Mouse (Mus musculus): ENCODE results near the gene Ifngr2.

The Ifngr2 gene

DNA sequence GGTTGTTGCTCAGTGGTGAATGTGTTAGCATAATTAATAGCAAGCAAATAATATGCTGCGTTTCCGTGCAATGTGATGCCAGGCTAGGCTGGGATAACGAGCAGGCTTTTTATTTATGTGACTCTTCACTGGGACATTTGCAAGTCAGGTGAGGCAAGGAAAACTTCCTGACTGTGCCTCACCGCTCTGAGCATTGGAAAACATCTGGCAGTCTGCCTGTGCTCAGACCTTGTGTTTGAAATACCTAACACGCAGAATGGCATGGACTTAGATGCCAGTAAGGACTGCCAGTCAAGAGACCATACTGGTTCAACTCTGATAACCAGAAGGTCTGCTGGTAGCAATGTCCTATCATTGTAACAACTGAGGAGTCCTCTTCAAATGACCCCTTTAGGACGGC, 58.3 kb downstream of the Ifngr2 start:
- no peak for DNase-seq (ENCODE audit: low read depth, low spot score)

DNA sequence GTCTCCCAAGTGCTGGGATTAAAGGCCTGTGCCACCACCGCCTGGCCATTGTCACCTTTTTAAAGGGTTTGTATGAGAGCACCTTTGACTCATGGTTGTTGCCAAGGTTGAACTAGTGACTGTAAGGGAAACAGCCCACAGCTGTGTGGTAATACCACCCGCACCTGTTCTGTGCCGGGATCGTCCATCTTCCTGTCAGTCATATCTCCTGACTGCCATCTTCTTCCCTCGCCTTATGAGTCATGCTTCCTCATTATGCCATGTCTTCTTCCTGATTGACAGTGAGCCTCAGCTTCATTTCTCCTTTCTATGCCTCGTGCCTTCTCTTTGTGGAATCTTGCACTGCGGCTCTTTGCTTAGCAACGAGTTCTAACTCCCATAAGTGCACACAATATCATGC, 60.1 kb downstream of the Ifngr2 start:
- no peak for DNase-seq (ENCODE audit: low read depth, low spot score)

DNA sequence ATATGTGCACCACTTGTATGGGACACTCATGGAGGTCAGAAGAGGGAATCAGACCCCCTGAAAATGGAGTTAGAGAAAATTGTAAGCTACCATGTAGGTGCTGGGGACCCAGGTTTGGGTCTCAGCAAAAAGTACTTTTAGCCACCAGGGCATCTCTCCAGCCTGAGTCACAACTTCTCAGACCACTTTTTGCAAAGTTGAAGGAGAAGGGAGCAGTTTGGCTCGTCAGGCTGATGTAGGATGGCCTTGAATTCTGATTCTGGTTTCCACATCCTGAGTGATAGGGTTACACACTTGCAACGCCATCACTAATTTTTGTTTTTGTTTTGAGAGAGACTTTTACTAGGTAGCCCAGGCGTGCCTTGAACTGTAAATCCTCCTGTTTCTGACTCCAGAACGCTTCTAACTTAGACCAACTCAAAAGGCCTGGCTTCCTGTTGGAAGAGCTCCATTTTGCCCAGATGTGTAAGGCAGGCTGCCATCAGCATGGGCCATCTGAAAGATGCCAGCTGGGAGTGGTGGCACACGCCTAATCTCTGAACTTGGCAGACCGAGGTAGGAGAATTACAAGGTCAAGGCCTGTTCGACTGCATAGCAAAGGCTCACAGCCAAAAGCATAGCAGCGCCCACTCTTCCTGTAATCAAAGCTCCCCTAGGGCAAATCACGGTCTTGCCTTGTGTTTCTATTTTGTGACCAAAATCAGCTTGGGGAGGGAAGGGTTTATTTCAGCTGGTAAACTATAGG, 62.8 kb downstream of the Ifngr2 start:
- DNase-seq (ENCODE audit: low read depth, low spot score): no peak

DNA sequence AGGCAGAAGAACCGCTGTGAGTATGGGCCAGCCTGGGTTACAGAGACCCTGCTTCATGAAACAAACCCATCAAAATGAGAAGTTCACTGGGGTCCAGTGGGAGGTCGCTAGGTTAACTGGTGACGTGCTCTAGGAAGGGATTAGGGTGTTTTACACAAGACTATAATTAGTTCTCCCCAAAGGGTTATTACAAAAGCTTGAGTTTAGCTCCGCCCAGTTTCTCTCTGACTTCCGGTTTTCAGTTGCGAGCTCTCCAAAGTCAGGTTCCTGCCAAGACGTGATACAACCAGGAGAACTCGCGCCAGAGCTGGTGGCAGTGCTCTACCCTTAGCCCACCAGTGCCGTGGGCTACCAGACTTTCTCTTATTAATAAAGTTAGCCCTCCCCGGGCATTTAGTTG, 64.4 kb downstream of the Ifngr2 start:
- DNase-seq (ENCODE audit: low read depth, low spot score): peak; percentile 77

DNA sequence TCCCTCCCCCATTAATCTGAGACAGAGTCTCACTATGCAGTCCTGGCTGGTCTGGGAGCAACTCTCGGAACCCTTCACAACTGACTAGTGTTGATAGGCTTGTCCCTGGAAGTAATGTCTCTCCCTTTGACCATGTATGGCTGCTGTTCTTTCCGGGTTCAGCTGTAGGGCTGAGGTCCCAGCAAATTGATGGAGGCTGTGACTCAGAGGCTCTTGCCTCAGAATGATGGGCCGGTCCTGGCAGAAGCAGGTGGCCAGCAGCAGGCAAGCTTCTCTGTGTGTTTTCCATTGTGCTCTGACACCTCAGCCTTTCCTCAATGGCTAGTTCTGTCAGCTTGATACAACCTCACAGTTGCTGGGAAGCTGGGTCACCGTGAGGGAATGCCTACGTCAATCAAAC, 65.7 kb downstream of the Ifngr2 start:
- no peak for DNase-seq (ENCODE audit: low read depth, low spot score)

DNA sequence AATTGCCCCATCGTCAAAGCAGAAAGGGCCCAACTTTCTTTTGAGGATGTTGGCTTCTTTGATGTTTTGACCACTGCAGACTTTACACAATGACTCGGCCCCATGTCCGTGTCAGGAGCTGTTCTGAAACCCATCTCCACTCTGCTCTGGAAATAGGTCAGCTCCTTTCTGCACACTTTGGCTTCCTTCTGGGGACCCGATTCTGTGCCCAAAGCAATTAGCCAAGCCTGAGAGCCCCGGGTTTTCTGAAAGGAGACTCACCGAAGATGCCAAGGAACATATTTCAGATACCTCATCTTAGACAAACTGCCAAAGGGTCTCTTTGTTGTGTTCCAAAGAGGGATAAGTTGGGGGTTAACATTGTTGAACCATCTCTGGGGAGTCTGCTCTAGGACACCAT, 67.7 kb downstream of the Ifngr2 start:
- DNase-seq (ENCODE audit: low read depth, low spot score): no peak
